Mouse (Mus musculus): Measurements from ENCODE around the gene Spata45.
A peak's percentile ranks its signal among the peaks of the same experiment; 100 is the strongest.

The Spata45 gene

DNA sequence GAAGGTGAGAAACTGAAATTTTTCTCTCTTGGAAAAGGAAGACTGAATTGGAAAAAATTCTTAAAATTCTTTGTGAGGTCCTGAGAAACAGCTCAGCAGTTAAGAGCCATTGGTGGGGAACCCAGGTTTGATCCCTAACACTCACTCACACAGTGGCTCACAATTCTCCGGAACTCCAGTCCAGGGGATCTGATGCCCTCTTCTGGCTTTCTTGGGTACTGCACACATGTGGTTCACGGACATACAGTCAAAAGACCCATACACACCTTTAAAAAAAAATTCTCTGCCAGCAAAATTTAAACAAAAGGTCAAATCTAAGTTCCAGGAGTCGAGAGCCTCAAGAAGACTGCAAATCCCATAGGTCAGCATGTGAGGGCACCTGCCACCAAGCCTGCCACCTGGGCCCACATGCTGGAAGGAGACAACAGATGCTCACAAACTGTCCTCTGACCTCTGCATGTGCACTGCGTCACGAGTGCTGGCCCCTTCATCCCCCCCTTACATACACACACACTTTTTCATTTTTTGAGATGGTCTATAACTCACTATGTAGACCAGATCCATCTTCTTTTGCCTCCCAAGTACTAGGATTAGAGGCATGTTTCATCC is 48.6 kb downstream of the Spata45 start:
- peak; percentile 40 to 53 for DNase-seq (ENCODE audit: low spot score in 2 of 2)

DNA sequence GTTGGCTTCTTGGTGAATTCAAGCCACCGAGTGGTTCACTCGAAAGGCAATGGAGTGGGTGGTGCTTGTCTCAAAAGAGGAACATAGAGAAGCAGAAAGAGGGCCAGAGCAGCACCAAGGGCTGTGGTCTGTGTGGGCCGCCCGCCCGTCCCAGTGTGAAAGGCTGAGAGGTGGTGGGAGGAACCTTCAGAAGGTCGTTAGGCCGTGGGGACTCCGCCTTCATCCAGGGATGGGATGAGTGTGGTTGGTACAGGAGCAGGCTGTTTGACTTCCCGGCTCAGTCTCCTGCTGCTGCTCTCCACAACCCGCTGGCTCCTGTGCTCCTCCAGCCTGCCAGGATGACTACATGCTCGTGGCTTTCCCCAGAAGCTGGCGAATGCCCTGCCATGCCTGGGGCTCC is 49.2 kb downstream of the Spata45 start:
- peak; percentile 48 to 58 for DNase-seq (ENCODE audit: low spot score in 2 of 2)

DNA sequence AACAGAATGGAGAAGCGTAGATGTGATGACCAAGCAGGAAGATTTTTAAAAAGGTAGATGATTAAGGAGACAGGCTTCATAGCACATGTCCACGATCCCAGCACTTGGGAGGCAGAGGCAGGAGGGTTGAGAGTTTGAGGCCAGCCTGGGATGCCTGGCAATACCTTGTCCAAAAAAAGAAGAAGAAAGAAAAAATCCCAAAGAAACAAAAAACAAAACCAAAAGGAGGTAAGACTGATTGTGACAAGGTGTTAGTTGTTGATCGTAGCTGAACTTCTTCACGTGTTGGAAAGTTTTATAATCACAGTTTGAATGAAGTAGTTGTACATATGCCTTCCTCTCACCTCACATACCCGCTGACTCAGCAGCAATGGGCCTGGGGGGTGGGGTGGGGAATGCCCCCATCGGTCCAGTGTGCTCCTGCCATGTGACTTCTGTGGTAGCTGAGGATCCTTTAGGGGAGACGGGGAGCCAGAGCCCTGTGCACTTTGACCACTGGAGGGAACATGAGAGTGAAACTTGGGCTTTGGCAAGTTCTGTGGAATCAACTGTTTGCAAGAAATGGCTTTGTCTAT is 50.0 kb downstream of the Spata45 start:
- DNase-seq (ENCODE audit: low spot score in 2 of 2) = no peak

DNA sequence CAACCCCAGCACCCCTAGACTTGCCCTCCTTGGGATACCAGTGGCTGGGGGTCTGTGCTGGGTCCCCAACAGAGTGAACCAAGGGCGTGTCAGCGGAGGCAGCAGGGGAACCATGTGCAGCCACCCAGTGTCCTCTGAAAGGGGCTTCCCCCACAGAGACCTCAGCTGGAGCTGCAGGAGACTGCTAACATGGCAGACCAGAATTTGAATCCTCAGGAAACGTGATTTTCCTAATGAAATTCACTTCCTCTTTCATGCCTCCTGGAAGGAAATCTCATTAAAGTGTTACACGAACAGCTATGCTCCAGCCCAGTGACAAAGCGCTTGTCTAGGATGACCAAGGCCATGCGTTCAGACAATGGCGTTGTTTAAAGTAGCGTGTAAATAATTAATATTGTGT is 50.5 kb downstream of the Spata45 start:
- DNase-seq (ENCODE audit: low spot score in 2 of 2) = no peak

DNA sequence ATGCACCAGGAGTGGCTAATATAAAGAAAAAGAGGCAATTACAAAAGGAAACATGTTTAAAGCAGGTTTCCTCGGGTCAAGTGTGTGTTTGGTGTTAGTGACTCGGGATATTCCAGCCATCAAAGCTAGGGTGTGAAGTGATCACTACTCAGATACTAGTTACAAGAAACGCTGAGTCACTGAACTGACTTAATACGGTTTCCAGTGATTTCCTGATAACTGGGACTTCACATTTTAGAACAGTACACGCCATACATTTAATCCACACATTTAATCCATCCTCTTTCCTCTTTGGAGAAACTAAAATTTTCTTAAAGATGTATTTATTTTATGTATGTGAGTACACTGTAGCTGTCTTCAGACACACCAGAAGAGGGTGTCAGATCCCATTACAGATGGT is 51.5 kb downstream of the Spata45 start:
- no peak for DNase-seq (ENCODE audit: low spot score in 2 of 2)

DNA sequence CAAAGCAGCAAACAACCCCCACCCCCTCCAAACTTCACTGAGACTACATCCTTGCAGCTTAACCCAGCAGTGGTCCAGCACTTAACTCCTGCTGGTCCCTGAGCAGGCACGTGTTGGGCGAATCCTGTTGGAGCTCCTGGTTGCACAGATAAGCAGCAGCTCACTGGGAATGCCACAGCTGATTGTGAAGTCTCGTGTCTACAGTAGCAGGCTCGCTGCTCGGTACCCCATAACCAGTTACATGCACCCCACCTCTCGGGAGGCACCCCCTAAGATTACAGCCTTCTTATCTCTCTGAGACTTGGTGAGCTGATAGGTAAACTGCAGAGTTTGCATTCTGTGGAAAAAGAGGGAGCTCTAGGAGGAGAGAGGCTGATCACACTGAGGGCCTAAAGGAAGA is 52.9 kb downstream of the Spata45 start:
- DNase-seq (ENCODE audit: low spot score in 2 of 2) = no peak

DNA sequence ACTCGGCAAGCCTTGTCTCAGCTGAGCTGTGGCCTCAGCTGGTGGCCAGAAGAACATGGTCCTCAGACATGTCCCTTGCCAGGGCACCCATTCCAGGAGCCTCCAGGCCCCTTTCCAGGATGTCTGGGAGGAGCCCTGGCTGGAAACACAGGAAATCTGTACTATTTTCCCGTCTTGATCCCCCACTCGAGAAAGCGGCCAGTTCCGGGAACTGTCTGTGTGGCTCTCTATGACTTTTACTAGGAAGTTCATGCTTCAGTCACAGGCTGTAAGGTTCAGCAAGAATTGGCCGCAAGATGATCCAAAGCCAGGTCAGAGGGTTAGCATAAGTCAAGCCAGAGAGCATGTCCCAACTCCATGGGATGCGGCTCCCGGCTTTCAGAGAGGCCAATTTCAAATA is 55.6 kb downstream of the Spata45 start:
- DNase-seq (ENCODE audit: low spot score in 2 of 2) = no peak
